Mouse (Mus musculus) intestine, postnatal 0 days (tissue): ENCODE results near the gene Cog5. TPM values are rescaled to one million over a fixed set of nuclear protein-coding genes. Genes with fewer than 3 reads are reported as not detected.

Experiments used
- ATAC-seq: fragments of 200-750 bp; cut with Nextera tagmentation; 2 replicates; pipeline ENCODE4 v1.8.0; 2017; ENCODE audit warnings: mild to moderate bottlenecking, moderate TSS enrichment, moderate library complexity
- H3K27ac ChIP-seq: fragments of 300-500 bp; sonication (generic); 2 replicates; pipeline ENCODE4 v1.5.1; 2014; ENCODE audit warnings: mild to moderate bottlenecking, low read depth, low read length, moderate library complexity
- H3K27me3 ChIP-seq: fragments of 300-500 bp; sonication (generic); replicated peaks from 2 replicates; pipeline ENCODE4 v1.6.1; 2014; ENCODE audit warnings: low read length, mixed read lengths; ENCODE audit not compliant: control insufficient read depth, insufficient read depth
- H3K36me3 ChIP-seq: fragments of 300-500 bp; sonication (generic); 2 replicates; pipeline ENCODE4 v1.6.1; 2014; ENCODE audit warnings: mild to moderate bottlenecking, moderate library complexity; ENCODE audit not compliant: control insufficient read depth, insufficient read depth
- H3K4me1 ChIP-seq: fragments of 300-500 bp; sonication (generic); replicated peaks from 2 replicates; pipeline ENCODE4 v1.6.1; 2014; ENCODE audit warnings: antibody characterized with exemption, low read length, mixed read lengths; ENCODE audit not compliant: control insufficient read depth, insufficient read depth
- H3K4me2 ChIP-seq: fragments of 300-500 bp; sonication (generic); replicated peaks from 2 replicates; pipeline ENCODE4 v1.6.1; 2014; ENCODE audit warnings: low read depth, mild to moderate bottlenecking, moderate library complexity
- H3K4me3 ChIP-seq: fragments of 300-500 bp; sonication (generic); 2 replicates; pipeline ENCODE4 v1.5.1; 2014; ENCODE audit warnings: low read depth, low read length
- H3K9ac ChIP-seq: fragments of 300-500 bp; sonication (generic); 2 replicates; pipeline ENCODE4 v1.6.1; 2014; ENCODE audit warnings: mild to moderate bottlenecking, low read depth, low read length
- H3K9me3 ChIP-seq: fragments of 300-500 bp; sonication (generic); 2 replicates; pipeline ENCODE4 v1.6.1; 2016; ENCODE audit warnings: mixed run types; ENCODE audit not compliant: control insufficient read depth
- CTCF ChIP-seq: sonication (generic); IDR thresholded peaks from 2 replicates; pipeline ENCODE4 v1.5.1; 2016; ENCODE audit warnings: low read depth, mild to moderate bottlenecking, control low read depth, antibody characterized with exemption, moderate library complexity
- WGBS: fragments of 180-500 bp; shearing (Covaris S2); extraction: QIAGEN DNeasy Blood & Tissue Kit; methylation state at CpG from one replicate; pipeline ENCODE4 v1.1.7; 2014; 5-methylcytosine and 5-hydroxymethylcytosine counted together
- polyA plus RNA-seq: library from polyadenylated mRNA; unstranded; fragments of >200 nt; fragmentation: Nextera tagmentation; extraction: Ambion mirVana; gene quantifications from 2 replicates; pipeline ENCODE4 v1.2.1, GENCODE M21; 2015

Gene Cog5
- polyA plus RNA-seq, 1 experiment from 2014 or later: 16.4 TPM

DNA sequence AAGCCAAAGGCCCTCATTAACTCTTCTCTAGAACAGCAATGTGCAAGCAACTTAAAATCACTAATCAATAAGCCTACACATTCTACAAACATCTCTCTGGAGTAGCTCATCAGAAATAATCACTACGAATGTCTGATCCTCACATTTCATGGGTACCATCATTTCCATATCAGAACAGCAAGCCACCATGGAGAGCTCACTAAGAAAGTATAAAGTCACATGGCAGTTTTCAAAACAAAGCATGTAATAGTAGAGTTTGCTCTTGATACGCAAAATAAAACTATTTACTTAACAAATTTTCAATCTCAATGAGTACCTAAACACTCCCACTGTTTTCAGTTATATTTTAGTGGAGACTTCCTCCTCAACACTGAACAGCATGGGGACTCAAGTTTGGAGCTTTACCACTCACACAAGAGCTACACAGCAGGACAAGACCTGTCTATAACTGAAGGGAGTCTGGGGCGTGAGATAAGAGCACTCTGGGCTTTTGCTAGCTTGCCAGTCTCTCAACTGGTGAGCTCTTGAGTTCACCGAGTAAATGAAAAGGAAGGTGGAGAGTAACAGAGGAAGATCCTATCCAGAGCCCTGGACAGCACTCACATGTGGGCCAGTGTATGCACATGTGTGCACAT, 288.5 kb downstream of the Cog5 start:
- no peak for ATAC-seq
- no peak for TF ChIP-seq CTCF

DNA sequence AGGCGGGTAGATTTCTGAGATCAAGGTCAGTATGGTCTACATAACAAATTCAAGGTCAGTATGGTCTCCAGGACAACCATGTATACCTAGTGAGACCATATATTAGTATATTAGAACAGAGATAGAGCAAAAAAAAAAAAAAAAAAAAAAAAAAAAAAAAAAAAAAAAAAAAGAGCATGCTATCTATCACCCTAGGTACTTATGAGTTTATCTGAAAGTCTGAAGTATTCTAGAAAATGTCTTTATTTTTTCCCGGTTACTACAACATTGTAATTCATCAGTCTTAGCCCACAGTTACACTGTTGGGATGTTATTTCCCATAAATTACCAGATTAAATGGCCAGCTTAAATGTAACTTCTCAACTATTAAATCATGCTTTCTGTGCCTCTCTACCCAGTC, 289.7 kb downstream of the Cog5 start:
- H3K4me3 ChIP-seq: no peak overlapping the region
- no peaks in the 10 kb centered on the region for H3K27me3 ChIP-seq
- H3K9me3 ChIP-seq: no peaks in the 10 kb centered on the region
- H3K27ac ChIP-seq: no peak overlapping the region
- peaks cover 34% of the 10 kb centered on the region for H3K36me3 ChIP-seq
- H3K4me1 ChIP-seq: no peaks in the 10 kb centered on the region
- no peak for ATAC-seq
- no peak for TF ChIP-seq CTCF
- 85% methylated on average over 2 of the region's 2 CpGs for WGBS
- no peak overlapping the region for H3K9ac ChIP-seq
- H3K4me2 ChIP-seq: no peak overlapping the region

More for the DNA sequence above, 288.5 kb downstream of the Cog5 start:
- H3K9me3 ChIP-seq: no peaks in the 10 kb centered on the region
- H3K4me3 ChIP-seq: no peak overlapping the region
- no peak overlapping the region for H3K27ac ChIP-seq
- no peaks in the 10 kb centered on the region for H3K27me3 ChIP-seq
- H3K4me2 ChIP-seq: no peak overlapping the region
- H3K4me1 ChIP-seq: no peaks in the 10 kb centered on the region
- H3K9ac ChIP-seq: no peak overlapping the region
- 92% methylated on average over 4 of the region's 4 CpGs for WGBS
- H3K36me3 ChIP-seq: peaks cover 47% of the 10 kb centered on the region

DNA sequence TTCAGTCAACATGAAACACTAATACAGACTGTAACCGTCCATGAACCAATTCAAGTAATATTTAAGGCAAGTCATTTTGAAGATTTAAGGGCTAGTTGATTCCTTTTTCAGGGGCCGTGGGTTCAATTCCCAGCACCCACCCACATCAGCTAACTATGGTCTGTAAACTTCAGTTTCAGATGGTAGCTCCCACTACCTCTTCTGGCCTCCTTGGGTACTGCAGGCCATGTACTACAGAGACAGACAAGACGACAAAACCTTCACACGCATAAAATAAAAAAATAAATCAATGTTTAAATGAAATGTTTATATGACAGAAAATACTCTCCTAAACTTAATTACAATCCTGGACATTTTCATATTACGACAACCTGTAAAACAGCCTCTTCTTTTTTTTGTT, 292.8 kb downstream of the Cog5 start:
- H3K9ac ChIP-seq: no peak overlapping the region
- H3K36me3 ChIP-seq: peaks cover 15% of the 10 kb centered on the region; the same call in 1 of the 2 replicates
- no peak overlapping the region for H3K4me2 ChIP-seq
- no peak for ATAC-seq
- 91% methylated on average over 5 of the region's 5 CpGs for WGBS
- no peaks in the 10 kb centered on the region for H3K27me3 ChIP-seq
- no peaks in the 10 kb centered on the region for H3K9me3 ChIP-seq
- H3K4me3 ChIP-seq: no peak overlapping the region
- peak; percentile 64 for TF ChIP-seq CTCF
- no peaks in the 10 kb centered on the region for H3K4me1 ChIP-seq
- no peak overlapping the region for H3K27ac ChIP-seq

DNA sequence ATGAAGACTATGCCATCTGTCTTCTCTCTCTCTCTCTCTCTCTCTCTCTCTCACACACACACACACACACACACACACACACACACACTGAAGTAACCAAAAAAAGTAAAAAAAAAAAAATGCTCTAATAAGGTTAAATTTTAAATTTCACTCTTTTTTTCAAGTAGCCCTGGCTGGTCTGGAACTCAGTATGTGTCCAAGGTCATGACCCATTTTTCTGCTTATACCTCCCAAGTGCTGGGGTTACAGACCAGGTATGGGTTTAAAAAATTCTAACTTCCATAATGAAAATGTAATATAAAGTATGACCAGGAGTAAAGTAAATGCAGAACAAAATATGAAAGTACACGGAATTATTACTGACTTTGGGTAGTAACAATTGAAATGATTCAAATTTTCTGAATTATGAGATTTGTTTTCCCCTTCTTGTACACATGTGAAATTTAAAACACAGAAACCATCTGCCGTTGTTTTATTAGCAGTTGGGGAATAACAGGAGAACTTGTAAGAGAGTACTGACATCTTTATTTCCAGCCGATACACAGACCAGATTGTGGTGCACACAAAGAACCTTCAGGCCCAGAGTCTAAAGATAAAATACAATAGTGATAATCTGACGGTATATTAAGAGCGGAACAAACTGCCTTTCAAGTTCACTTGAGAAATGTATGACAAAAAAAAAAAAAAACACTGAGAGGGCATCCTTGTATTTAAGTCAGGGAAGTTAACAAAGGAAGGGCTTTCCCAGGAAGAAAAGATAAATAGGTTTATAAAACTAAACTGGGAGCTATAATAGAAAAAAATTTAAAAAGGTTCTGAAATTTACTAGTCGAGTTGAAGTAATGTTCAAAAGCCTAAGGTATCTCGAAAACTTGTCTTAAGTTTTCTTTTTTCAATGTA, 293.7 kb downstream of the Cog5 start:
- Histone ChIP-seq H3K4me2 (peak overlapping the region; percentile 70), H3K27me3 (no peaks in the 10 kb centered on the region), H3K9me3 (no peaks in the 10 kb centered on the region), H3K27ac (peak overlapping the region; percentile 100; the same call in 1 of the 2 replicates), H3K9ac (peak overlapping the region; percentile 100), H3K36me3 (peaks cover 7% of the 10 kb centered on the region; the same call in 1 of the 2 replicates), H3K4me3 (peak overlapping the region; percentile 89), H3K4me1 (no peaks in the 10 kb centered on the region)
- no peak for ATAC-seq
- no peak for TF ChIP-seq CTCF
- 25% methylated on average over 7 of the region's 7 CpGs for WGBS

DNA sequence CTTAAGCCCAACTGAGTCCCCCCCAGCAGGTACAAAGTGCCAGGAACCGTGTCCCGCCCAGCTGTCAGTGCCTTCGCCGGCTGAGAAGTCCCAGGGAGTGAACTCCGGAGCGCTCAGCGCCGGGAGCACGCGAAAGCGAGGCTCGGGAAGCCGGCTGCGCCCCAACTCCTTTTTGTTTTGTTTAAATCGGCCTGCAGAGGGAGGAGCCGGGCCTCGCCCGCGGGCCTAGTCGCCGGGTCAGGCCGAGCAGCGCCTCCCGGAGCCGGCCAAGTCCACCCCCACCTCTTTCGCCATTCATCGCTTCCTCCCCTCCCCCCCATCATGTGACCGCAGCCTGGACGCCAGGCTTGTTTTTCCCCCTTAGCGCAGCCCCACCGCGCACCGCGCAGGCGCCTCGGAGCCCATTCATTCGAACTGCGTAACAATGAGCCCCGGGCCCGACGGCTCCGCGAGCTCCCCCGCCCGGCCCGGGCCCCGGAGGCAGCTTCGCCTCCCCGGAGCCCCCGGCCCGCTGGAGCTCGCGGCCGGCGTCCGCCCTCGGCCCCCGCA, 294.6 kb downstream of the Cog5 start:
- under 1% methylated on average over 53 of the region's 58 CpGs for WGBS

More for the DNA sequence above, 294.6 kb downstream of the Cog5 start:
- peak; percentile 51 for TF ChIP-seq CTCF
- ATAC-seq: peak; percentile 49
- peak overlapping the region; percentile 70 for H3K4me2 ChIP-seq
- 0 out of 2 replicates have a peak, but pooled peaks cover 2% of the 10 kb centered on the region for H3K36me3 ChIP-seq
- H3K9ac ChIP-seq: peak overlapping the region; percentile 100
- H3K9me3 ChIP-seq: no peaks in the 10 kb centered on the region
- peak overlapping the region; percentile 89 for H3K4me3 ChIP-seq
- H3K4me1 ChIP-seq: no peaks in the 10 kb centered on the region
- no peaks in the 10 kb centered on the region for H3K27me3 ChIP-seq
- H3K27ac ChIP-seq: peak overlapping the region; percentile 100
